Mouse (Mus musculus) stomach, postnatal 0 days (tissue): ENCODE results near the gene 1700066M21Rik. TPM values are rescaled to one million over a fixed set of nuclear protein-coding genes. Genes with fewer than 3 reads are reported as not detected.
A peak's percentile ranks its signal among the peaks of the same experiment; 100 is the strongest.

Source experiments
- ATAC-seq: fragments of 200-750 bp; cut with Nextera tagmentation; 2 replicates; pipeline ENCODE4 v1.8.0; 2017; ENCODE audit not compliant: low FRiP score, low TSS enrichment
- DNase-seq: peaks from one replicate; pipeline ENCODE4 v3.0.0-alpha.2; 2016; ENCODE audit warnings: low spot score
- H3K27ac ChIP-seq: fragments of 300-500 bp; sonication (generic); replicated peaks from 2 replicates; pipeline ENCODE4 v1.5.1; 2014; ENCODE audit warnings: mild to moderate bottlenecking, control low read depth
- H3K27me3 ChIP-seq: fragments of 300-500 bp; sonication (generic); 2 replicates; pipeline ENCODE4 v1.6.1; 2014; ENCODE audit warnings: low read length; ENCODE audit not compliant: control insufficient read depth, insufficient read depth
- H3K36me3 ChIP-seq: fragments of 300-500 bp; sonication (generic); 2 replicates; pipeline ENCODE4 v1.6.1; 2014; ENCODE audit warnings: low read length, mixed read lengths; ENCODE audit not compliant: control insufficient read depth, insufficient read depth
- H3K4me1 ChIP-seq: fragments of 300-500 bp; sonication (generic); replicated peaks from 2 replicates; pipeline ENCODE4 v1.6.1; 2014; ENCODE audit warnings: antibody characterized with exemption; ENCODE audit not compliant: control insufficient read depth, insufficient read depth
- H3K4me2 ChIP-seq: fragments of 300-500 bp; sonication (generic); replicated peaks from 2 replicates; pipeline ENCODE4 v1.6.1; 2014; ENCODE audit warnings: low read depth, mild to moderate bottlenecking, control low read depth, moderate library complexity
- H3K4me3 ChIP-seq: fragments of 300-500 bp; sonication (generic); 2 replicates; pipeline ENCODE4 v1.5.1; 2014; ENCODE audit warnings: low read depth, low read length, control low read depth
- H3K9ac ChIP-seq: fragments of 300-500 bp; sonication (generic); 2 replicates; pipeline ENCODE4 v1.6.1; 2014; ENCODE audit warnings: mild to moderate bottlenecking, low read length, control low read depth, mixed read lengths
- H3K9me3 ChIP-seq: fragments of 300-500 bp; sonication (generic); 2 replicates; pipeline ENCODE4 v1.6.1; 2016; ENCODE audit warnings: low read length; ENCODE audit not compliant: control insufficient read depth
- CTCF ChIP-seq: IDR thresholded peaks from 2 replicates; pipeline ENCODE4 v1.5.1; 2016; ENCODE audit warnings: antibody characterized with exemption, low read depth, mild to moderate bottlenecking, moderate library complexity
- EP300 ChIP-seq: optimal IDR thresholded peaks from 2 replicates; pipeline ENCODE3; 2016; ENCODE audit warnings: antibody characterized with exemption
- WGBS: fragments of 180-500 bp; shearing (Covaris S2); extraction: QIAGEN DNeasy Blood & Tissue Kit; methylation state at CpG from one replicate; pipeline ENCODE4 v1.1.7; 2014; 5-methylcytosine and 5-hydroxymethylcytosine counted together
- polyA plus RNA-seq: library from polyadenylated mRNA; unstranded; fragments of >200 nt; fragmentation: Nextera tagmentation; extraction: Ambion mirVana; gene quantifications from 2 replicates; pipeline ENCODE4 v1.2.1, GENCODE M21; 2015

1700066M21Rik gene
- polyA plus RNA-seq, 1 experiment from 2014 or later, result 7.5 TPM

DNA sequence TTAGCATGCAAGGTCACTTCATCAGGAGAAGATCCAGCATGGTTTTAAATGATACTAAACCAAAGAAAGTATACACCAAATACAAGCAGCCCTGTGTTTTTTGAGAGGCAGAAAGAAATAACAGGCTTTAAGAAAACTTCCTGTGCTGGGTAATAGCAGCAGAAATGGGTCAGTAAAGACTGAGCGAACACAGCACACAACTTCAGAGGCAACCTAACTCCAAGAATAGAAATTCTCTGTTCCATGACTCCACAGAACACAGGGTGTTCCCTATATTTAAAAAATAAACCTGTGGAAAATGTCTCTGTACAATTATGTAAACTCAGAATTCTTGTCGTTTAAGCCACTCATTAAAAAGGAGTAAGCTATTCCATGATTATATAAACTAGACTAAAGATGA, 23.5 kb downstream of the 1700066M21Rik start:
- Histone ChIP-seq H3K4me2 (no peak overlapping the region), H3K36me3 (peaks cover 10% of the 10 kb centered on the region), H3K27ac (no peak overlapping the region), H3K4me3 (no peak overlapping the region), H3K4me1 (no peaks in the 10 kb centered on the region), H3K9me3 (no peaks in the 10 kb centered on the region), H3K27me3 (no peaks in the 10 kb centered on the region), H3K9ac (no peak overlapping the region)
- WGBS, result 81% methylated on average over 2 of the region's 2 CpGs
- DNase-seq (no peak), ATAC-seq (no peak)
- no peak for TF ChIP-seq EP300
- no peak for TF ChIP-seq CTCF

DNA sequence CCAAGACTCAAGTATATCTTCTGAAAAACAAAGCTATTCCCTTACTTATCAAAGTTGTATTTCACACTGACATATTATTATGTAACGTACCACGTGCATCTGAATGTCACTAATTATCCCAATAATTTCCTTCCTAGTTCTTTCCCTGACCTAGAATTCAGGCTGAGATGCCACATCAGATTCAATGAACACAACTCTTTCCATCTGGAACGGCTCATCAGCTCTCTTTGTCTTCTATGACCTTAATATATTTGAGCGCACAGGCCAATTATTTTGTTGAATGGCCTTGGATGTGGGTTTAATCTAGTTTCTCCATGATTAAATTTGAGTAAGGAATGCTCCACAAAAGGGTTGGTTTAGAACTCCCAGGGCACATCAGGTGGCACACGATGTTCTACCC, 24.7 kb downstream of the 1700066M21Rik start:
- Histone ChIP-seq H3K4me3 (no peak overlapping the region), H3K27ac (no peak overlapping the region), H3K27me3 (no peaks in the 10 kb centered on the region), H3K9ac (no peak overlapping the region), H3K36me3 (peaks cover 5% of the 10 kb centered on the region; the same call in 1 of the 2 replicates), H3K4me2 (no peak overlapping the region), H3K9me3 (no peaks in the 10 kb centered on the region), H3K4me1 (no peaks in the 10 kb centered on the region)
- no peak for TF ChIP-seq EP300
- TF ChIP-seq CTCF, result no peak
- no peak for ATAC-seq
- DNase-seq, result no peak
- WGBS, result 95% methylated on average over 5 of the region's 5 CpGs

DNA sequence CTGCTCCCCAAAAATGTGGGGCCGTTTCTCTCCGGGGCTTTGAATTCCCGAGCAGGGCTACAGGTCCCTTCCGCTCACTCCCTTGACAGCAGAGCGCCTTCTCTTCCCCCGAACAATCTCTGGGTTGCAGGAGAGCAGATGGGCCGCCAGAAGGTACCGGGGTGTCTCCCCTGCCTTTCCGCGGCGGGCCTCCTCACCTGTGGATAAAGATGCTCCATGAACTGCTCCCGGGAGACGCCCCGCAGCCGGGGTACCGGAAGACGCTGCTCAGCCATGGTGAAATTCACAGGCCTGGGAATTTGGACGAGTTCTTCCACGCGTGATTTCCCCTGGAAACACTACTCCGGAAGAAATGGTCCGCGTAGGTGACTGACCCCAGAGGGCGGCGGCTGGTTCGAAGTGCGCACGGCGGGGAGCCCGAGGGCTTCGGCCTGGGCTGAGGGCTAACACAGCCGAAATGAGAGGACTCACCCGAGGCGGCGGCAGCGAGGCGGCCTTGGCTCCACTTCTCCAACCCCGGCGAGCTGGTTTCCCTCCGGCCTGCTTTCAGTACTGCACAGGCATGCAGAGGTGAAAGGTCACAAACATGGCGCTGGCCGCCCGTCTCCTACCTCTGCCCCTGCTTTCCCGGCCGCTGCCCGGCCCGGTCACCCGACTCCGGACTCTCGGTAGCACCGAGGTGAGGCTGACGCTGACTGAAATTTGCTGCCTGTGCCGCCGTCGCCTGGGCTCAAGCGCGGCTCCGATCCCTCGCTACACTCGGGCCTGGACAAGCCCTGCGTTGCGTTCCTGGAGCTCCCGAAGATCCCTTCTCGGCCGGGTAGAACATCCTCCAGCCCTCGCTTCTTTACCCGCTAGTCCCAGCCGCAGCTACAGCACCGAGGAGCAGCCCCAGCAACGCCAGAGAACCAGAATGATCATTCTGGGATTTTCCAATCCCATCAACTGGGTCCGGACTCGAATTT, 29.0 kb downstream of the 1700066M21Rik start, which contains the start of the genes Maip1 and Tyw5:
TSS of gene Maip1 (plus strand) at position 142 of the 965 bp plus-strand sequence.
TSS of gene Tyw5 (minus strand) at position 915 of the 965 bp plus-strand sequence.
- DNase-seq, result peak; percentile 83
- TF ChIP-seq CTCF, result 0 out of 2 replicates have a peak, but pooled peaks have one; percentile 19
- peak; percentile 19 for TF ChIP-seq EP300

DNA sequence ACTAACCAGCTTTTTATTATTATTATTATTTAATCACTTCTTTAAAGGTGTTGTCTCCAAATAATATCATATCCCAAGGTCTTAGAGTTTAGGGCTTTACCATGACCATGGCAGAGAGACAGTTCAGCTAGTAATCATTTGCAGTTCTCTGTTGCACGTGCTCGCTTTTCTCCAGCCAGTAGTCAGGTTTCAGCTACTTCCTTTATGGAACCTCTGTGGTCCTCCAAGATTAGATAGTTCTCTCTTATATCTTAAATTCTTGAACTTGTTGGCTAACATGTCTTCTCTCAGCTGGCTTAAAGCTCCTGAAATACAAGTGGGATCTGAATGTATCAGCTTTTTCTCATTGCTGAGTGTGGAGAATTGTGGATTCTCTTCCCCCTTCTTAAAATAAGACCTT, 31.6 kb downstream of the 1700066M21Rik start:
- no peak overlapping the region for H3K4me3 ChIP-seq
- H3K9me3 ChIP-seq, result no peaks in the 10 kb centered on the region

More for the DNA sequence above, 29.0 kb downstream of the 1700066M21Rik start, which contains the start of the genes Maip1 and Tyw5:
- Histone ChIP-seq H3K36me3 (no peaks in the 10 kb centered on the region), H3K9me3 (no peaks in the 10 kb centered on the region), H3K27me3 (no peaks in the 10 kb centered on the region), H3K9ac (peak within 1 kb of the TSS; percentile 98), H3K4me1 (no peaks in the 10 kb centered on the region; the same call in 1 of the 2 replicates), H3K27ac (peak within 1 kb of the TSS; percentile 97), H3K4me3 (peak within 1 kb of the TSS; percentile 92), H3K4me2 (peak within 1 kb of the TSS; percentile 83)
- ATAC-seq, result peak; percentile 95
- WGBS, result under 1% methylated on average over 72 of the region's 72 CpGs

DNA sequence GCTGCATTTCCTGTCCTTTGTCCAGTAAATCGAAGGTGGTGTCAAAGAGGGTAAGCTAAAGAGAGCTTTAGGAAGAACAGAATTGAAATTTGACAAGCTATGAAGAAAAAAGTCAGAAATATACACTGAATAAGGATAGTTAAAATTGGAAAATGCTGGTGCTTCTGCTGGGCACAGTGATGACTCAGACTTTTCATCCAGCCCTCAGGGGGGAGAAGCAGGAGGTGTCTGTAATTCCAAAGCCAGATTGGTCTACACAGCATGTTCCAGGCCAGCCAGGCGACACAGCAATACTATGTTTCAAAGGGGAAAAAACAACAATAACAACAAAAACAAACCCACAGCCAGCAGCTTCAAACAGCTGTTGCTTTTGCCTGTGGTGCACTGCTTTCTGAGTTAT, 36.0 kb downstream of the 1700066M21Rik start:
- Histone ChIP-seq H3K27ac (no peak overlapping the region), H3K9ac (no peak overlapping the region), H3K4me3 (no peak overlapping the region), H3K36me3 (peaks cover 7% of the 10 kb centered on the region; the same call in 1 of the 2 replicates), H3K27me3 (no peaks in the 10 kb centered on the region), H3K4me1 (no peaks in the 10 kb centered on the region; the same call in 1 of the 2 replicates), H3K9me3 (no peaks in the 10 kb centered on the region), H3K4me2 (no peak overlapping the region)
- DNase-seq (no peak), ATAC-seq (no peak)
- TF ChIP-seq CTCF (no peak), EP300 (no peak)
- 85% methylated on average over 2 of the region's 2 CpGs for WGBS

More for the DNA sequence above, 31.6 kb downstream of the 1700066M21Rik start:
- no peak for DNase-seq
- H3K27me3 ChIP-seq, result no peaks in the 10 kb centered on the region
- WGBS, result 88% methylated on average over 2 of the region's 2 CpGs
- H3K4me2 ChIP-seq, result no peak overlapping the region
- H3K27ac ChIP-seq, result no peak overlapping the region
- H3K4me1 ChIP-seq, result no peaks in the 10 kb centered on the region; the same call in 1 of the 2 replicates
- no peak for ATAC-seq
- peaks cover 7% of the 10 kb centered on the region; the same call in 1 of the 2 replicates for H3K36me3 ChIP-seq
- TF ChIP-seq EP300 (no peak), CTCF (no peak)
- H3K9ac ChIP-seq, result no peak overlapping the region
